Mouse (Mus musculus) 3T3-L1 (cell line): ENCODE measurements around the gene Stxbp6.
A peak's percentile ranks its signal among the peaks of the same experiment; 100 is the strongest.
"Not testable (repeated sequence)": the region's sequence is repeated elsewhere in the genome, so short reads cannot be mapped to it uniquely, and the experiment has no call there.

Experiments used
- DNase-seq: peaks from one replicate; pipeline ENCODE4 v3.0.0-alpha.2; 2015; ENCODE audit warnings: low read depth, low spot score

Stxbp6 gene

GRCm38 (mm10) chr12:45074611-45075342 is at the start of gene Stxbp6:
Stxbp6 (minus strand) TSS chr12:45074709.
- DNase-seq: peak; percentile 55

GRCm38 (mm10) chr12:45102954-45103353 is 28.4 kb upstream of the Stxbp6 start:
- not testable (repeated sequence) for DNase-seq

GRCm38 (mm10) chr12:45093732-45094131 is 19.2 kb upstream of the Stxbp6 start:
- DNase-seq: no peak

- DNase-seq: no peak
These were observed 17.9 kb upstream of the Stxbp6 start for GRCm38 (mm10) chr12:45092444-45092843.

GRCm38 (mm10) chr12:45083145-45083475 is 8.6 kb upstream of the Stxbp6 start:
- no peak for DNase-seq

GRCm38 (mm10) chr12:45082379-45083144 is 8.1 kb upstream of the Stxbp6 start:
- DNase-seq: no peak

- DNase-seq: no peak
These were observed 7.1 kb upstream of the Stxbp6 start for GRCm38 (mm10) chr12:45081617-45082016.

GRCm38 (mm10) chr12:45080753-45081122 is 6.2 kb upstream of the Stxbp6 start:
- peak; percentile 20 for DNase-seq

- DNase-seq: no peak
These were observed 5.7 kb upstream of the Stxbp6 start for GRCm38 (mm10) chr12:45080036-45080752.

- no peak for DNase-seq
These were observed 1.1 kb upstream of the Stxbp6 start for GRCm38 (mm10) chr12:45075631-45076030.

GRCm38 (mm10) chr12:45074042-45074601 is 387 bp downstream of the Stxbp6 start:
- DNase-seq: no peak

- DNase-seq: no peak
These were observed 1.0 kb downstream of the Stxbp6 start for GRCm38 (mm10) chr12:45073331-45074041.

- no peak for DNase-seq
These were observed 2.3 kb downstream of the Stxbp6 start for GRCm38 (mm10) chr12:45072185-45072584.

- no peak for DNase-seq
These were observed 4.3 kb downstream of the Stxbp6 start for GRCm38 (mm10) chr12:45070186-45070585.

- no peak for DNase-seq
These were observed 6.3 kb downstream of the Stxbp6 start for GRCm38 (mm10) chr12:45068145-45068754.

GRCm38 (mm10) chr12:45067686-45068085 is 6.8 kb downstream of the Stxbp6 start:
- no peak for DNase-seq

- DNase-seq: no peak
These were observed 7.3 kb downstream of the Stxbp6 start for GRCm38 (mm10) chr12:45067047-45067685.

GRCm38 (mm10) chr12:45063606-45064005 is 10.9 kb downstream of the Stxbp6 start:
- DNase-seq: peak; percentile 9

GRCm38 (mm10) chr12:45061336-45061735 is 13.2 kb downstream of the Stxbp6 start:
- no peak for DNase-seq

GRCm38 (mm10) chr12:45060804-45061203 is 13.7 kb downstream of the Stxbp6 start:
- DNase-seq: no peak

GRCm38 (mm10) chr12:45058007-45058406 is 16.5 kb downstream of the Stxbp6 start:
- no peak for DNase-seq
